Mouse (Mus musculus) brain, embryonic 18.5 days (tissue): Measurements from ENCODE around the gene Hoxd11.

Experiments used
- DNase-seq: peaks from one replicate; pipeline ENCODE4 v3.0.0-alpha.2; 2012; ENCODE audit warnings: low read depth, low spot score

The Hoxd11 gene

GRCm38 (mm10) chr2:74694066-74694465, 14.7 kb downstream of the Hoxd11 start:
- DNase-seq, result no peak

GRCm38 (mm10) chr2:74695383-74695782, 16.0 kb downstream of the Hoxd11 start:
- no peak for DNase-seq

GRCm38 (mm10) chr2:74695813-74696430, 16.6 kb downstream of the Hoxd11 start:
- no peak for DNase-seq

- DNase-seq, result no peak
Measured at GRCm38 (mm10) chr2:74696442-74697335, 17.3 kb downstream of the Hoxd11 start.

GRCm38 (mm10) chr2:74697567-74698121, 18.3 kb downstream of the Hoxd11 start, which contains the start of gene Hoxd9:
Hoxd9 (plus strand) TSS chr2:74697727.
- no peak for DNase-seq

GRCm38 (mm10) chr2:74698201-74699052, 19.1 kb downstream of the Hoxd11 start:
- no peak for DNase-seq

GRCm38 (mm10) chr2:74699053-74699430, 19.7 kb downstream of the Hoxd11 start:
- DNase-seq, result no peak

- DNase-seq, result no peak
Measured at GRCm38 (mm10) chr2:74699664-74700545, 20.5 kb downstream of the Hoxd11 start.

GRCm38 (mm10) chr2:74700546-74701112, 21.3 kb downstream of the Hoxd11 start:
- DNase-seq, result no peak

- DNase-seq, result peak; percentile 64
Measured at GRCm38 (mm10) chr2:74701949-74702819, 22.8 kb downstream of the Hoxd11 start.

- no peak for DNase-seq
Measured at GRCm38 (mm10) chr2:74702820-74703219, 23.5 kb downstream of the Hoxd11 start.

- DNase-seq, result no peak
Measured at GRCm38 (mm10) chr2:74703317-74703716, 24.0 kb downstream of the Hoxd11 start.

- DNase-seq, result no peak
Measured at GRCm38 (mm10) chr2:74703720-74704392, 24.5 kb downstream of the Hoxd11 start.

GRCm38 (mm10) chr2:74704393-74704998, 25.1 kb downstream of the Hoxd11 start, which contains the start of gene Hoxd8:
Hoxd8 (plus strand) TSS chr2:74704615.
- no peak for DNase-seq

- no peak for DNase-seq
Measured at GRCm38 (mm10) chr2:74704999-74705466, 25.7 kb downstream of the Hoxd11 start.

GRCm38 (mm10) chr2:74705467-74706089, 26.2 kb downstream of the Hoxd11 start:
- no peak for DNase-seq

- no peak for DNase-seq
Measured at GRCm38 (mm10) chr2:74706393-74706960, 27.1 kb downstream of the Hoxd11 start.
